Mouse (Mus musculus): ENCODE data around the gene Cyth4. TPM values are rescaled to one million over a fixed set of nuclear protein-coding genes. Genes with fewer than 3 reads are reported as not detected.

Cyth4 gene
- total RNA-seq, 2 experiments from 2014 or later = 8.7 to 11.9 TPM

DNA sequence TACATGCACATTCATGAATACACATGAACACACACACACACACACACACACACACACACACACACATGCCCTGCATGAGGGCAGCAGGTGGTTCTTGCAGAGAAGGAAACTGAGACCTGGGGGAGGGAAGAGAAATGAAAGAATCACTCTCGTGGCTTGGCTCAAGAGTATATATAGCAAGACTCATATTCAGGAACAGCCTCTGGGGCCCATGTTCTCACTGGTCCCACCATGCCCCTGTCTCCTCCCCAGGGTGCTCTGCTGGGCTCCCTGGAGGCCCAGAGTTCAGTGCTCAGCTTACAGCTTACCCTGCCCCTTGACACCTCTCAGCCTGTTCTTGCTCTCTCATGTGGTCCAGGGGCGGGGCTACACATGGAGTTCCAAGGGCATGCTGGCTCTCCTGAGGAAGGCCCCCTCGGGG is 8.5 kb downstream of the Cyth4 start:
- DNase-seq (ENCODE audit: low spot score in 2 of 2) = no peak
- intact Hi-C loops (cut with DNase I) = no loop called here

DNA sequence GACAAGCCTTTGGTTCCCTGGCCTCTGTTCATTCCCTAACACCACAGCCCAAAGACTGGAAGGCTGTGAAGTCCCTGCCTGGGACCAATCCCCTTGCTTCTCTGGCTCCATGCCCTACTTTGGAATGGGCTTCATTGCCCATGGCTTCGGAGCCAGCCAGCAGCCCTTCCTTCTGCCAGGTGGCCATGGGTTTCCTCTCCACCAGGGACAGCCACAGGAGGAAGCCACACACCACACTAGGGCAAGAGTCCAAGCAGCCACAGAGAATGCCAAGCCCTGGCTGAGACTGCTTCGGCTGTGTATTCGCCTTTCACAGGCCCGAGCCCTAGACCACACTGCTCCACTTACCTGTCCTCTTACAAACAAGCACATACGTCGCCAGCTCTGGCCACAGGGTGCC is 9.2 kb downstream of the Cyth4 start:
- DNase-seq (ENCODE audit: low spot score in 2 of 2) = no peak
- intact Hi-C loops (cut with DNase I) = no loop called here

DNA sequence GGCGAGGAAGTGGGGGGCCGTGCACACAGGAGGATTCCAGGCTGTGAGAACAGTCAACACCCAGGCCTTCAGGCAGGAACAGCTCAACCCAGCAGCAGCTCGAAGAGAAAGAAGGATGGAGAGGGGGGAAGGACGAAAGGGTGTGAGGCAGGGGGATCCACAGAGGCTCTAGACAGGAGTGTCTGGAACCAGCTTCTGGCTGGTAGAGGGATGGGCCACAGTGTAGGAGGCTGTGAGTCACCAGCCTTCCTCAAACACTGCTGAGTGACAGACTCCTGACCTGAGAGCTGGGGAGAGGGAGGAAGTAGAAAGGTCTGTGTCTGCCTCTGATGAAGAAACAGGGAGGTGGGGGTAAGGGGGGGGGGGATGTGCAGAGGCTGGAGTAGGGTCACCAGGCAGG is 10.6 kb downstream of the Cyth4 start:
- DNase-seq (ENCODE audit: low spot score in 2 of 2) = peak in 1 of 2 experiments; percentile 44
- intact Hi-C loops (cut with DNase I) = no loop called here

DNA sequence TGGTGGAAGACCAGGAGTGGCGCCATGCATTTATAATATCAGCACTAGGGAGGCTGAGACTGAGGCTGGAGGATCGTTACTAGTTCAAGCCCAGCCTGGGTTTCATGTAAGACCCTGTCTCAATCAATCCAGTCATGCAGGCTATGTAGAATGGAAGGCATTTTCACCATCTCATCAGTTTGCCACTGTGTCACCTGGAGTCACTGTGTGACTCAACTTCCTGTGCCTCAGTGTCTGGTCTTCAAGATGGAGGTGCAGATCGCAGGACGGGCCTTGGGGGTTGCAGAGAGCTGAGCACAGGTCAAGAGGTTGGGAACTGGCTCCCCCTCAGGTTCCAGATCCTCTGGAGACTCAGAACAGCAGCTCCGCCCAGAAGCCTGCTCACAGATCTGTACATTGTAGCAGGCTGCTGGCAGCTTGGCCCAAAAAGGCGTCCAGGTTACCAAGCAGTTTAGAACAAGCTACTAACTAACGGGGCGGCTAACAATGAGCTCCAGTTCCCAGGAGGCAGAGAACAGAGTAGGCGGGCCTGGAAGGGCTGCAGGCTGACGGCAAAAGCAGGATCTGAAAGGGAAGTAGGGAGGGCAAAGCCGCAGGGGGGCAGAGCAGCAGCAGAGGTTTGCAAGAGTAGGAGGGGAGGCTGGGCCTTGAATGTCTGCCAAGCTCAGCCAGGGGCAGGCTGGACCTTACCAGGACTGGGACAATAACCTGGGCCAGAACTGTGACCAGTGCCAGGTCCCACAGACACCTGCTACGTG is 14.0 kb downstream of the Cyth4 start:
- intact Hi-C loops (cut with DNase I) = no loop called here
- DNase-seq (ENCODE audit: low spot score in 2 of 2) = peak; percentile 56 to 73

DNA sequence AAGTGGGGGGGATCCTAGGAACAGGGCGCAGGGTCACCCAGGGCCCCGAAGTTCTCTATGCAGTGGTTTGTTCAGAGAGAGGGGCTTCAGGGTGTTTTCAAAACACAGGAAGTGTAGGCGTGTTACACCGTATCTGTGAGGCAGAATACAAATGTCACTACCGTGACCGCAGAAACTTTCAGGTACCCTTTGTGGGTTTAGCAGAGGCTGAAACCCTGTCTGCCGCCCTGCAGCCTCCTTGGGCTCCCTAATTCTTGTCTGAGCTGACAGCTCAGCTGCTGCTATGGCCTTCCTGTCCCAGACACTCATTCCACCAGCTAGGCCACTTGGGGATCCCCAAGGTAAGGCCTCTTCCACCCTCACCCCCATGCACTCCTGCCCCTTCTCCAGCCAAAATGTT is 17.7 kb downstream of the Cyth4 start:
- intact Hi-C loops (cut with DNase I) = no loop called here
- no peak for DNase-seq (ENCODE audit: low spot score in 2 of 2)

DNA sequence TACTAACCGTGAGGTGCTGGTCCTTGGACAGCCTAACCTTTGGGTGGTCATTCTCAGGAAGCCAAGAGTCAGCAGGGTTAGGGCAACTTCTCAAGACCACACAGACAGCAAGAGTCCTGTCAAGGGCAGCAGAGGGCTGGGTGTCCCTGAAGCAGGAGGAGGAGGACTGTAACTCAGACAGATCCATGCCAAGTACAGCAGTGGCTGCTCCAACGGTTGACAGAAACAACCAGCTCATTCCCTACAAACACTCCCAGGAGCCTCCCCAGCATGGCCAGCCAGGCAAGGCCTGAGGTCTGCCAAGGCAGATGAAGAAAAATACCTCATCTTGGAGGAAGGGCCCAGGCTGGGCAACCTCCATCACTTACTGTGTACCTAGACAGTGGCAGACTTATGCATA is 20.1 kb downstream of the Cyth4 start:
- intact Hi-C loops (cut with DNase I) = no loop called here
- DNase-seq (ENCODE audit: low spot score in 2 of 2) = no peak

DNA sequence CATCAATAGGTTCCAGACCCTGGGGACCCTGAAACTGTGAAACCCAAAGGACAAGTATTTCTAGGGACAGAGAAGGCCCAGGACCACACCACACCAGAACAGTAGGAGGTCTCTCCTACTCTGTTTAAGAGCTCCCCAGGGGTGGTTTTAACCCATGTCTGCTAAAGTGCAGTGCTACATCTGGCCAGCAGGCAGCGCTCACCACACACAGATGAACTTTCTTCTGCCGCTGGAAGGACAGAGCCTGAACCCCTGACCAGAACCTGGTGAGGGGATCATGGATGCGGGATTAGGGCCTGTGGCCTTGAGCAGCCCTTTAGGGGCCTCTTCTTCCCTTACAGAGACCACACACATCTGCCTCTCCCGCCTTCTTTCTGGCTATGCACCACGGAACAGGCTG is 26.6 kb downstream of the Cyth4 start:
- DNase-seq (ENCODE audit: low spot score in 2 of 2) = peak; percentile 68 to 78
- intact Hi-C loops (cut with DNase I) = loop anchor here (1.0 to 5.0 kb wide), 3 partner anchors 36 to 229 kb away; no protein-coding TSS in a partner anchor

DNA sequence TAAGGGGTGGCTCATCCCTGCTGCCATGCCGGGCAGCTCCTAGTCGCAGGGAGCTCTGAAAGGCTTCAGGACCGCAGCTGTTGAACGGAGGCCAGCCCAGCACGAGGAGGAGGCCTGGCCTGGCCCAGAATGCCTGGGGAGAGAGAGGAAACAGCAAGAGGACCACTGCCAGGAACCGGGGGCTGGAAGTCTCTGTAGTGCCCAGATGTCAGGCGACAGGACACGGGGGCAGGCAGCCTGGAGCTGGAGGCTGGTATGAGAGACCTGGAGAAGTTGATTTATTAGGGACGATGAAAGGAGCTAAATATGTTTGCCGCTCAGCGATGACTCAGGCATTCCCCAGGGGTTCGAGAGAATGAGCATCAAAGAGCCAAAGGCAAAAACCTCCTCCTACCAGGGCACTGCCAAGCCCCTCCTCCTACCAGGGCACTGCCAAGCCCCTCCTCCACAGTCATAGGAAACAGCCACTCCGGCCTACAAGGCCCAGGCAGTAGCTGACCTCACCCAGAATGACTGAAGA is 27.6 kb downstream of the Cyth4 start:
- DNase-seq (ENCODE audit: low spot score in 2 of 2) = peak; percentile 46 to 49
- intact Hi-C loops (cut with DNase I) = loop anchor here (1.0 to 5.0 kb wide), 3 partner anchors 37 to 228 kb away; no protein-coding TSS in a partner anchor

DNA sequence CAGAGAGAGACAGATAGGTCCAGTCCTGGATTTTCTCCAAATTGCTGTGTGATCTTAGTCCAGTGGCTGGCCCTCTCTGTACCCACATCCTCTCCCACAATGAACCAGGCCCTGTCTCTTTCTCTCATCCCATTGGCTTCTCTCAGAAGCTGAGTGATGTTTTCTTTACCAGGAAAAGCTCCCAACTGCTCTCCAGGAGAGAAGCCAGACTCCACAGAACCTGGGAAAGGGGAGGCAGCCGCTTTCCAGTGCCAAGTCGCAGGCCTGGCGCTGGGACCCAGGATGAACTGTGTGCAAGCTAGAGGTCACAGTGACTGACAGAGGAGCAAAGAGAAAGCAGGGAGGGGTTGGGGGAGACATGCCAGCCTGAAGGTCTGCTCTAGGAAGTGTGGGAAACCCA is 28.1 kb downstream of the Cyth4 start:
- intact Hi-C loops (cut with DNase I) = loop anchor here (1.0 to 5.0 kb wide), 3 partner anchors 38 to 227 kb away; no protein-coding TSS in a partner anchor
- no peak for DNase-seq (ENCODE audit: low spot score in 2 of 2)

DNA sequence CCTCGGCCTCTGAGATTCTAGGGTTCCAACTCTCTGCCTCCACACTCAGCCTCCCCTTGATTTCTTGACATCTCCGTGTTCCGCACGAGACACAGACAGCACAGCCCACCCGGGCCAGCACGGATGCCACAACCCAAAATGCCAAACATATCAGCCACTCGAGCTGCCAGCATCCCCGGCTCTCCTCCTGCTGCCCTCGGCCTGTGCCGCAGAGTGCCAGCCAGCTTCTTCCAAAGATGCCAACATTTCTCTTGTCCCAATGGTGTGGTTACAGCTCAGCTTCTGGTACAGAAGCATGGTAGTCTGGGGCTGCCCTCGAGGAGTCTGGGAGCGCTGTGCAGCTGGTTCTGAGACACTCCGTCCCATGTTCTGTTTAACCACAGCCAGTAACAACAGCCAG is 29.4 kb downstream of the Cyth4 start:
- intact Hi-C loops (cut with DNase I) = no loop called here

DNA sequence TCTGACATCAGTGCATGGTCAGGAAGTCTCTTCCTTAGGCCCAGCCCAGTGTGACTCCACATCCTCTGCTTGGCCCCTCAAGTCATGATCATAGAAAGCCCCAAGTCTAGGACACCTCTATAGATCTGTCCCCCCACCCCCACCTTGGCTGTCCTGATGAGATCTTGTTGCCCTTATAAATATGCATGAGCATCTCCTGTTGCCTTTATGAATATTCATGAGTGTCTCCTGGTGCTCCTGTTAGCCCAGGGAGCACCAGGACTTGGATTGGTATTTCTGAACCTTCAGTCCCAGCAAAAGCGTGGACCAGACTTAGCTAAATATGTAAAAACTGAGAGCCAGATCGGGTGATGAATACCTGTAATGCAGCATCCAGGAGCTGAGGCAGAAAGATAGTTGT is 35.5 kb downstream of the Cyth4 start:
- intact Hi-C loops (cut with DNase I) = no loop called here
- no peak for DNase-seq (ENCODE audit: low spot score in 2 of 2)

More for the DNA sequence above, 29.4 kb downstream of the Cyth4 start:
- DNase-seq (ENCODE audit: low spot score in 2 of 2) = no peak

DNA sequence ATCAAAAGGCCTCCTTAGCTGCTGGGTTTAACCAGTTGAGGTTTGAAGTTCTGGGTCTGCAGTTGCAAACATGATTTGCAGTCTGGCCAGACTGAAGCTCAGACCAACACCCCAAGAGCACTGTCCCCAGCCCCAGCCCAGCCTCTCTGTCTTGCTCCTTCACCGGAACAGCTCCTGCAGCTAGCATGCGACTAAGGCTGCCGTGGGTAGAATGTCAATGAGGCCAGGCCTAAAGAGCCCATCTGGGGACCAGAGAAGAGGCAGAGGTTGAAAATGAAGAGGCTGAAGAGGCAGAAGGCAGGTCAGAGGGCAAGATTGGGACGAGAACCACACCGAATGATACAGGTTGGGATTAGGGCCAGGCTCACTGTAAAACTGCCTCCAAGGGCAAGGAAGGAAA is 36.6 kb downstream of the Cyth4 start:
- DNase-seq (ENCODE audit: low spot score in 2 of 2) = no peak
- intact Hi-C loops (cut with DNase I) = no loop called here

DNA sequence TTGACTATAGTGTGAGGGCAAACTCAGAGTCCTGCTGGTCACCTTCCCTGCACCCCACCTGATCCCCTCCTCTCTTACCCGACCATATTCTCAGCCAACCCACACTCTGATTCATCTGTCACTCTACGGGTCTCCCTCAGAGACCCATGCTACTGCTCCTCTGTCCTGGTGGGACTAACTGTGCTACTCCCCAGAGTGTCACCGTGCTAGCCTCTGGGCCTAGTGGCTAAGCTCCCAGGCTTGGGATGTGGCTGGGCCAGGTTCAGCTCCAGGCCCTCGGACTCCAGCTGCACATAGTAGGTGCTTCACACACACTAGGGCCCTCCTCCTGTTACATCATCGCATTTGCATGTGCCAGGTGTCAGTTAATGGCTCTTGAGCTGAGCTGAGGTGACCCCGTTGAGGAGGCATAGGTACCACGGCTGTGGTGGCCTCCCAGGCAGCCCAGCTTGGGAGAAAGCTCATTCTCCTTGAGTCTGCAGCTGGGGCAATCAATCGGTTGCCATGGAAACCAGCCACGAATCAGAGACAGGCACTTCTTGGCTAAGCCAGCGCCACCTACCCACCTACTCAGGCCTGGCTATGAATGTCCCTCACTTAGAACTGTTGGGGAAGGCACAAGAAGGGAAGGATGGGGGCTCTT is 37.4 kb downstream of the Cyth4 start:
- DNase-seq (ENCODE audit: low spot score in 2 of 2) = peak; percentile 50 to 53
- intact Hi-C loops (cut with DNase I) = no loop called here

DNA sequence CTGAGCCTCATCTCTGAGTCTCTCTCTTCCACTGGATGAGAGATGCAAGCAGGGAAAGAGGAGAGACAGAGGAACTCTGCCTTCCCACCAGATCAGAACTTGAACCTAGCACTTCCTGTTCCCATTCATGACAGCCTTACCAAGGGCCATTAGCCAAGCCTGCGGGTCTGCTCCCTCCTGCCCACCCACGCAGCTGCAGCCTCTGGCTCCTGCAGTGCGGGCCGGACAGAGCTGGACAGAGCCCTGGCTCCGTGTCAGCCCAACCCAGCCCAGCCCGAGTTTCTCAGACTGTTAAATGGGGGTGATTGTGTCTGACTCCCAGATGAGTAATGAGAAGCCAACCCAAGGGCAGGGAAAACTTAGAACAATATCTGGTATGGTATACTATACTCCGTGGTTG is 38.4 kb downstream of the Cyth4 start:
- no peak for DNase-seq (ENCODE audit: low spot score in 2 of 2)
- intact Hi-C loops (cut with DNase I) = no loop called here

DNA sequence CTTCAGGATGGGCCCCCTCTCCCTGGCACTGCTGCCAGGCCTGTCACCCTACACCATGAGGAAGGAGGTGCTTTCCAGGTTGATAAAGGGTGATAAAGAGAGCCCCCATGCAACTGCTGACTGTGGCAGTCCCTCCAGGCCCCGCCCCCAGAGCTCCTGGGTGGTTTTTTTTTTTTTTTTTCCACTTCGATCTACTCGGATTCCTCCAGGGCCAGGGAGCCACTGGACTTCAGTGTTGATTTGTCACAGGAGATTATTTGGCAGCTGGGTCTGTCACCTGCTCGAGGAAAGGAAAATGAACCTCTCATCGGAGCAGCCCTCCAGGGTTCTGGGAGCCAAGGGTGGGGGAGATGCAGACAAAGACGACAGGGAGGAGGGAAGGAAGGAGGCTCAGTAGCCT is 46.8 kb downstream of the Cyth4 start:
- intact Hi-C loops (cut with DNase I) = no loop called here
- no peak for DNase-seq (ENCODE audit: low spot score in 2 of 2)

DNA sequence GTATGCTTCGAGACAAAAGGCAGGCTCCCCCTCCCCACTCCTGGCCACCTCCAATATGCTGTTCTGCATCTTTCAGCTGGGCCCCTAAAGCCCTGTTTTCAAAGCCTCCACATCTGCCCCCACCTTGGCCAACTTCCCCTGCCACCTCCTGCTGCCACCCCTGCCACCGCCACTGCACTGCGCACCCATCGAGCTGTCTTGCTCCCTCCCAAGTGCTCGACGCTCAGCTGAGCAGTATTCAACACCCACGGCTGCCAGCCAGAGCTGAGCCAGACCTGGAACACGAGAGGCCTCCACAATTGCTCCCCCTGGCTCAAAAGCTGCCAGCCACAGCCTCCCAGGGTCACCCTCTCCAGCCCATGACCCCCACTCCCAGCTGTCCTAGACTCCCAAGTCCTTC is 47.8 kb downstream of the Cyth4 start:
- DNase-seq (ENCODE audit: low spot score in 2 of 2) = peak; percentile 31 to 42
- intact Hi-C loops (cut with DNase I) = no loop called here

DNA sequence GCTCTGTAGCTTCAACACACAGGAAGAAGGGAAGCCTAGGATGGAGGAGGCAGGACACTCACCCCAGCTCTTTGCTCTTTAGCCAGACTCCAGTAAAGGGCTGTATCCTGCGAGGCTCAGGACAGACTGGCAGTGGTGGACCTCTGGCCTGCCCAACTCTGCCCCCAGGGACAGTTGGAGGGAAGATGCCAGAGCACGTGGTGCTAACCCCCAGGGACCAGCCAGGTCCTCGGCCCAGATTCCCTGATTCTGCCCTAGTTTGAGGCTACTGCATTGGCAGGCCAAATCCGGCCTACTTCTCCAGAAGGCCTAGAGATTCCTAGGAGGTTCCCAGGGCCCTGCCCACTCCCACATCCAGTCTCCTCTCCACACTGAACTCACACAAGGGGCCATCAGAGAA is 50.9 kb downstream of the Cyth4 start:
- intact Hi-C loops (cut with DNase I) = no loop called here
- DNase-seq (ENCODE audit: low spot score in 2 of 2) = no peak

DNA sequence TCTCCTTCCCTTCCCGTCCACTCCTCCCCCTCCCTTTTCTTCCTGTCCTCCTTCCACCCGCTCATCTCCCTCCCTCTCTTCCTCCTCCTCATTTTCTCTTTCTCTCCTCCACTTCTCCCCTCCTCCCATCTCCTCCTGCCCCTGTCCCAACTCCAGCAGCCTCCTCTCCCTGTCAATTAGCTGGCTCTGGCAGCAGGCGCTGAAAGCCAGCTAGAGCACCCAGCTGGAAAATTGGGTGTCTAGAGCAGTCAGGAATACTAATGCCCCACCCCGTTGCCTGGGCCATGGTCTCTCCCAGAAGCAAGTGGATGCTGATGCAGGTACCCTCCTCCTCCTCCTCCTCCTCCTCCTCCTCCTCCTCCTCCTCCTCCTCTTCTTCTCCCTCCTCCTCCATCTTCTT is 54.3 kb downstream of the Cyth4 start:
- intact Hi-C loops (cut with DNase I) = no loop called here
- no peak for DNase-seq (ENCODE audit: low spot score in 2 of 2)

DNA sequence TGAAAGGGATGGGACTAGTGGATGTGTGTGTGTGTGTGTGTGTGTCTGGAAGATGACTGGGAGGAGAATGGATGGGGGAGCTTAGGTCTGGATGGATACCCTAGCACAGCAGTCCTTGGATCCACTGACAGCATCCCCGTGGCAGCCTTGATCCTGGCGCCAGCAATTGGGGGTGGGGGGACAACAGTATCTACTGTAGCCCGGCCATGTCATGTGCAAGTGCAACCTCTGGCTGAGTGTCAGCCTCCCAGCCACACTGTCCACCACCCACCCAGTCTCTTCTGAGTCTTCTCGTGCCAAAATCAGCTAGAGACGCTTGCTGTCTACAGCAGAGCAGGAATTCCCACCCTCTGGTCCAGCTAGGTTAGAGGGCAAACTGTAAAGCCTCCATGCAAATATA is 67.4 kb downstream of the Cyth4 start:
- intact Hi-C loops (cut with DNase I) = no loop called here
- no peak for DNase-seq (ENCODE audit: low spot score in 2 of 2)

DNA sequence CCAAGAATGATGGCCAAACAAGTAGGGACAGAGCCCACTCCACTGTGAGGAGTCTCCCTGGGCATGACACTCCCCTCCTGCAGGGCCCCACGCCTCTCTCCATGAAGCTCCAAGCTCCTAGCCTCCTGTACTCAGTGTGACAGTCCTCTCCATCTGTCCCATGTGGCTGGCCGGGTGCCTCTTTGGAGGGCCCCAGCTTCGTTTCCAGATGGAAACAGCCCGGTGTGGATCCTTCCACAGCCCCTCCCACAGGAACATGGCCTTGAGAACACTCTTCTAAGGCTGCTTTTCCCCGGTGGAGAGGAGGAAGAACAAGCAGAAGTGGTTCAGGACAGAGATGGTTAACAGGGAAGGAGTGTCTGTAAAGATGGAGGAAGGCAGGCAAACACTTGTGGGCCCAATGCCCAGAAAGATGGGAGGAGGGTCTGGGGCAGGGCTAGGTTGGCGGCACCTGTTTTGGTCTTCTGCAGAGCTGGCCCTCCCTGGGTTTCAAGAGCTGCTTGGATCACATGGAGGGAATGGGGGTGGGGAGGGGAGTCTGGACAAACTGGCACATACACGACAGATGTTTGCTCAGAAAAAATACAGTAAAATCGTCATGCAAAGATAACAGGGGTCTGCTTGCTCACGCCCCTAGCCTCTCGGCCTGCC is 72.5 kb downstream of the Cyth4 start:
- DNase-seq (ENCODE audit: low spot score in 2 of 2) = no peak
- intact Hi-C loops (cut with DNase I) = no loop called here

DNA sequence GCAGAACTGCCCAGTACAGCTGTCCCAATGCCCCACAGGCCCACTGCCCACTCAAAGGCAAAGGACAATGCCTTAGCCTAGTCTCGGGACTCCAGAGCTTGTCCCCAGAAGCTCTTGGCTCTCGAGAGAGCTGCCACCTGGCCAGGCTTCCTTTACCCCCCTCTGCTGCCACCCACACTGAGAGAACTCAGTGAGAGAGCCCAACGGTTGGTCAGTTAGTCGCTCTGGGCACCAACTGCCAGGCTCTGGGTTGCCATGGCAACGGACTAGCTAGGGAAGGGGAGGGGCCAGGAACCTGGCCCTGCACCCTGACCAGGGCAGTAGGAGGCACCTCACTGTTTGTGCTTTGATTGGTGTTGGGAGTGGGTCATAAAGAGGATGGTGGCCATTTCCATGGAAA is 73.5 kb downstream of the Cyth4 start:
- intact Hi-C loops (cut with DNase I) = no loop called here
- DNase-seq (ENCODE audit: low spot score in 2 of 2) = peak in 1 of 2 experiments; percentile 49
